Mouse (Mus musculus) MEL (cell line): Measurements from ENCODE around the gene Ceacam1. TPM values are rescaled to one million over a fixed set of nuclear protein-coding genes. Genes with fewer than 3 reads are reported as not detected.

Source experiments
- DNase-seq: peaks from one replicate; pipeline ENCODE4 v3.0.0; 2011; ENCODE audit warnings: low read depth, low spot score
- H3K27ac ChIP-seq: 2 replicates; pipeline ENCODE4 v1.5.1; 2012; ENCODE audit warnings: low read depth, mild to moderate bottlenecking, control low read depth, low read length, moderate library complexity; ENCODE audit not compliant: control insufficient read depth
- H3K27me3 ChIP-seq, 2 experiments: fragments of 150-350 bp in 1 of 2; sonication (generic) in 1 of 2; 2 replicates each; pipeline ENCODE4 v1.6.1; 2012; ENCODE audit warnings: low read length in 2 of 2, mild to moderate bottlenecking in 2 of 2, improper control_type of control experiment in 1 of 2, moderate library complexity in 1 of 2; ENCODE audit not compliant: insufficient read depth in 2 of 2, control insufficient read depth in 1 of 2
- H3K36me3 ChIP-seq, 2 experiments: 2 replicates each; pipeline ENCODE4 v1.6.1; 2012 to 2014; ENCODE audit warnings: low read length in 2 of 2, improper control_type of control experiment in 1 of 2, inconsistent platforms in 1 of 2, mild to moderate bottlenecking in 1 of 2; ENCODE audit not compliant: insufficient read depth in 2 of 2, control insufficient read depth in 1 of 2
- H3K4me1 ChIP-seq, 2 experiments: fragments of 150-350 bp in 1 of 2; sonication (generic) in 1 of 2; 2 replicates each; pipeline ENCODE4 v1.6.1; 2012; ENCODE audit warnings: low read length in 2 of 2, improper control_type of control experiment in 1 of 2, mild to moderate bottlenecking in 1 of 2; ENCODE audit not compliant: insufficient read depth in 2 of 2, control insufficient read depth in 1 of 2
- H3K4me3 ChIP-seq, 2 experiments: fragments of 150-350 bp in 1 of 2; sonication (generic) in 1 of 2; 2 replicates each; pipeline ENCODE4 v1.5.1; 2012; ENCODE audit warnings: low read depth in 2 of 2, low read length in 2 of 2, mild to moderate bottlenecking in 2 of 2, moderate library complexity in 2 of 2, control low read depth in 1 of 2, improper control_type of control experiment in 1 of 2; ENCODE audit not compliant: control insufficient read depth in 1 of 2, insufficient read depth in 1 of 2
- H3K79me2 ChIP-seq: 2 replicates; pipeline ENCODE4 v1.6.1; 2012; ENCODE audit warnings: mild to moderate bottlenecking, low read length, moderate library complexity; ENCODE audit not compliant: control insufficient read depth, poor library complexity, insufficient read depth
- H3K9ac ChIP-seq: 2 replicates; pipeline ENCODE4 v1.6.1; 2012; ENCODE audit warnings: low read depth, mild to moderate bottlenecking, control low read depth, low read length, moderate library complexity; ENCODE audit not compliant: control insufficient read depth, poor library complexity, severe bottlenecking
- H3K9me3 ChIP-seq: fragments of 150-350 bp; sonication (generic); replicated peaks from 2 replicates; pipeline ENCODE4 v1.6.1; 2012; ENCODE audit warnings: mild to moderate bottlenecking, low read length, improper control_type of control experiment, moderate library complexity; ENCODE audit not compliant: insufficient read depth
- CHD1 ChIP-seq: IDR thresholded peaks from 2 replicates; pipeline ENCODE4 v1.6.1; 2012; ENCODE audit warnings: low read depth, mild to moderate bottlenecking, inconsistent platforms, low read length, improper control_type of control experiment
- CTCF ChIP-seq, 3 experiments: IDR thresholded peaks in 2 of 3; conservative IDR thresholded peaks in 1 of 3; 2 replicates each; pipeline ENCODE4 v1.5.1; 2011 to 2012; ENCODE audit warnings: low read length in 3 of 3, low read depth in 2 of 3, mild to moderate bottlenecking in 2 of 3, improper control_type of control experiment in 1 of 3, inconsistent platforms in 1 of 3, mixed read lengths in 1 of 3, moderate library complexity in 1 of 3; ENCODE audit not compliant: control insufficient read depth in 1 of 3, insufficient read depth in 1 of 3, poor library complexity in 1 of 3, severe bottlenecking in 1 of 3
- EP300 ChIP-seq, 2 experiments: IDR thresholded peaks; 2 replicates each; pipeline ENCODE4 v1.6.1; 2011; ENCODE audit warnings: improper control_type of control experiment in 2 of 2, low read length in 2 of 2, low read depth in 1 of 2, mild to moderate bottlenecking in 1 of 2
- ETS1 ChIP-seq: IDR thresholded peaks from 2 replicates; pipeline ENCODE4 v1.6.1; 2012; ENCODE audit warnings: low read depth, mild to moderate bottlenecking, inconsistent platforms, low read length, improper control_type of control experiment, moderate library complexity
- GABPA ChIP-seq: IDR thresholded peaks from 2 replicates; pipeline ENCODE4 v1.6.1; 2012; ENCODE audit warnings: low read depth, mild to moderate bottlenecking, inconsistent platforms, low read length, improper control_type of control experiment, moderate library complexity
- GATA1 ChIP-seq: IDR thresholded peaks from 2 replicates; pipeline ENCODE4 v1.6.1; 2011; ENCODE audit warnings: low read depth, low read length, improper control_type of control experiment
- HCFC1 ChIP-seq: IDR thresholded peaks from 2 replicates; pipeline ENCODE4 v1.6.1; 2012; ENCODE audit warnings: low read depth, mild to moderate bottlenecking, inconsistent platforms, low read length, improper control_type of control experiment, moderate library complexity
- KAT2A ChIP-seq: conservative IDR thresholded peaks from 2 replicates; pipeline ENCODE4 v1.6.1; 2012; ENCODE audit warnings: low read depth, low read length, improper control_type of control experiment, inconsistent platforms
- MAX ChIP-seq: IDR thresholded peaks from 2 replicates; pipeline ENCODE4 v1.6.1; 2011; ENCODE audit warnings: low read length, improper control_type of control experiment
- MXI1 ChIP-seq: IDR thresholded peaks from 2 replicates; pipeline ENCODE4 v1.6.1; 2011; ENCODE audit warnings: mild to moderate bottlenecking, low read depth, low read length, improper control_type of control experiment
- MYB ChIP-seq: IDR thresholded peaks from 2 replicates; pipeline ENCODE4 v1.6.1; 2011; ENCODE audit warnings: mild to moderate bottlenecking, low read depth, low read length, improper control_type of control experiment
- NELFE ChIP-seq: IDR thresholded peaks from 2 replicates; pipeline ENCODE4 v1.6.1; 2011; ENCODE audit warnings: low read depth, low read length, improper control_type of control experiment
- POLR2AphosphoS2 ChIP-seq: IDR thresholded peaks from 2 replicates; pipeline ENCODE4 v1.6.1; 2011; ENCODE audit warnings: low read length, improper control_type of control experiment
- RAD21 ChIP-seq: IDR thresholded peaks from 2 replicates; pipeline ENCODE4 v1.6.1; 2011; ENCODE audit warnings: mild to moderate bottlenecking, low read depth, low read length, improper control_type of control experiment
- SMC3 ChIP-seq: IDR thresholded peaks from 2 replicates; pipeline ENCODE4 v1.6.1; 2011; ENCODE audit warnings: low read depth, low read length, improper control_type of control experiment
- TCF12 ChIP-seq: IDR thresholded peaks from 2 replicates; pipeline ENCODE4 v1.6.1; 2014; ENCODE audit warnings: low read depth, mild to moderate bottlenecking, inconsistent platforms, low read length, improper control_type of control experiment, moderate library complexity
- UBTF ChIP-seq: IDR thresholded peaks from 2 replicates; pipeline ENCODE4 v1.6.1; 2012; ENCODE audit warnings: low read depth, mild to moderate bottlenecking, inconsistent platforms, low read length, improper control_type of control experiment, moderate library complexity, borderline replicate concordance; ENCODE audit not compliant: insufficient read depth
- ZC3H11A ChIP-seq: IDR thresholded peaks from 2 replicates; pipeline ENCODE4 v1.6.1; 2012; ENCODE audit warnings: low read depth, mild to moderate bottlenecking, inconsistent platforms, low read length, improper control_type of control experiment
- ZKSCAN1 ChIP-seq: IDR thresholded peaks from 2 replicates; pipeline ENCODE4 v1.6.1; 2012; ENCODE audit warnings: low read depth, mild to moderate bottlenecking, inconsistent platforms, low read length, improper control_type of control experiment, moderate library complexity
- ZMIZ1 ChIP-seq: IDR thresholded peaks from 2 replicates; pipeline ENCODE4 v1.6.1; 2012; ENCODE audit warnings: low read depth, mild to moderate bottlenecking, inconsistent platforms, low read length, improper control_type of control experiment, moderate library complexity
- polyA plus RNA-seq, 2 experiments: library from polyadenylated mRNA; stranded (reverse) in 1 of 2; unstranded in 1 of 2; fragments of >175 nt in 1 of 2; fragments of >200 nt in 1 of 2; gene quantifications; 2 replicates each; pipeline versions ENCODE4 v1.2.1 to v1.2.4; 2012; ENCODE audit warnings: low replicate concordance in 2 of 2, low read depth in 1 of 2; ENCODE audit not compliant: insufficient read length in 2 of 2, insufficient read depth in 1 of 2, missing spikeins in 1 of 2
- total RNA-seq: library from RNA; depleted of rRNA; stranded (reverse); fragments of 300-350 nt; gene quantifications from 2 replicates; pipeline ENCODE4 v1.2.3, GENCODE M21; 2012

Ceacam1 gene
- total and polyA plus RNA-seq, 3 experiments: 0.27 to 1.5 TPM; not detected in 1

GRCm38 (mm10) chr7:25439978-25440815 lies 37.2 kb downstream of the Ceacam1 start:
- no peaks in the 10 kb centered on the region for H3K79me2 ChIP-seq
- TF ChIP-seq SMC3 (no peak), UBTF (no peak), MAX (no peak), GATA1 (no peak), ETS1 (no peak), ZKSCAN1 (no peak), KAT2A (no peak), RAD21 (no peak)
- TF ChIP-seq, all 39 proteins: peak for 0
- H3K27me3 ChIP-seq: no peaks in the 10 kb centered on the region
- no peak overlapping the region for H3K27ac ChIP-seq
- DNase-seq: no peak
- no peaks in the 10 kb centered on the region for H3K9me3 ChIP-seq
- H3K4me1 ChIP-seq: no peaks in the 10 kb centered on the region
- H3K4me3 ChIP-seq: no peak overlapping the region
- H3K36me3 ChIP-seq: no peaks in the 10 kb centered on the region
- no peak overlapping the region for H3K9ac ChIP-seq

GRCm38 (mm10) chr7:25439124-25439822 lies 38.1 kb downstream of the Ceacam1 start:
- Histone ChIP-seq H3K27ac (no peak overlapping the region), H3K79me2 (no peaks in the 10 kb centered on the region), H3K9me3 (no peaks in the 10 kb centered on the region), H3K27me3 (no peaks in the 10 kb centered on the region), H3K4me1 (no peaks in the 10 kb centered on the region), H3K9ac (no peak overlapping the region), H3K4me3 (no peak overlapping the region), H3K36me3 (no peaks in the 10 kb centered on the region)
- TF ChIP-seq HCFC1 (no peak), ZMIZ1 (no peak), UBTF (no peak), MXI1 (no peak), EP300 (IDR thresholded peaks at IDR 0.05; ENCODE audit: low read depth in 1 of 2, low read length in 2 of 2) (no peak), RAD21 (no peak), CHD1 (no peak), NELFE (no peak), MYB (no peak), TCF12 (no peak), GABPA (no peak), POLR2AphosphoS2 (no peak), ZC3H11A (no peak), CTCF (IDR thresholded peaks at IDR 0.05 in 2 of 3, conservative IDR thresholded peaks at IDR 0.05 in 1 of 3; ENCODE audit: control insufficient read depth in 1 of 3, insufficient read depth in 1 of 3, low read depth in 2 of 3, low read length in 3 of 3, poor library complexity in 1 of 3, severe bottlenecking in 1 of 3) (no peak)
- DNase-seq: no peak
